Mouse (Mus musculus): ENCODE measurements at regions not wholly inside any gene's neighbourhood (a gene's known extent, or its start where the extent isn't known, plus 50 kb on each side); places are given as distances from the start of the nearest gene placed in this dataset.

DNA sequence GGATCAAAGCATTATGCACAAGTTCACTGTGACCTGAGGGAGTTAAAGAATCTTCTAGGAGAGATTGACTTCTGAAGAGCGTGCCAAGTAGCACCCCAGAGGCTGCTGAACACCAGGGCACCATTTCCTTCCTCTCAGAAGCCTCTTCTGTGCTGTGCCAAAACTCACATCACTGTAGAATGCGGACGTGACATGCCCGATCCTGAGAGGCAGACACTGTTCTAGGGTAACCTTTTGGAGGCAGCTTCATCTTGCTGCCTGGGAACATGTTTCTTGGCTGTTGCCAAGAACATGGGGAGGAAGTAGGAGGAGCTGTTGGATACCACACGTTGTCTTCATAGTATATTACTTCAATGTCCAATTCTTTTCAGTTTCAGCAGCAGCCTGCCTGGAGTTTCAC lies 114.9 kb upstream of the Dpt start:
- Histone ChIP-seq H3K4me1 (ENCODE audit: control insufficient read depth in 1 of 2, insufficient read depth in 2 of 2, low read length in 2 of 2) (no peaks in the 10 kb centered on the region), H3K36me3 (ENCODE audit: control insufficient read depth in 1 of 2, insufficient read depth in 2 of 2, low read length in 2 of 2) (no peaks in the 10 kb centered on the region), H3K9me3 (replicated peaks; ENCODE audit: insufficient read depth, low read length) (no peaks in the 10 kb centered on the region), H3K4me3 (ENCODE audit: control insufficient read depth in 1 of 2, insufficient read depth in 1 of 2, low read depth in 2 of 2, low read length in 2 of 2) (no peak overlapping the region), H3K79me2 (ENCODE audit: control insufficient read depth, insufficient read depth, low read length, poor library complexity) (no peaks in the 10 kb centered on the region), H3K9ac (ENCODE audit: control insufficient read depth, low read depth, low read length, poor library complexity, severe bottlenecking) (no peak overlapping the region), H3K27me3 (ENCODE audit: control insufficient read depth in 1 of 2, insufficient read depth in 2 of 2, low read length in 2 of 2) (no peaks in the 10 kb centered on the region), H3K27ac (ENCODE audit: control insufficient read depth, low read depth, low read length) (no peak overlapping the region)
- no peak for TF ChIP-seq MEF2A (IDR thresholded peaks at IDR 0.05; ENCODE audit: extremely low read depth, insufficient replicate concordance, low read depth, low read length, poor library complexity, severe bottlenecking)
- TF ChIP-seq GABPA (IDR thresholded peaks at IDR 0.05; ENCODE audit: low read depth, low read length) = no peak
- no peak for TF ChIP-seq KAT2A (conservative IDR thresholded peaks at IDR 0.05; ENCODE audit: low read depth, low read length)
- TF ChIP-seq MYB (IDR thresholded peaks at IDR 0.05; ENCODE audit: low read depth, low read length) = no peak
- no peak for TF ChIP-seq MAX (IDR thresholded peaks at IDR 0.05; ENCODE audit: low read length)
- no peak for TF ChIP-seq MAZ (IDR thresholded peaks at IDR 0.05; ENCODE audit: low read depth, low read length)
- no peak for TF ChIP-seq POLR2AphosphoS2 (IDR thresholded peaks at IDR 0.05; ENCODE audit: low read length)
- no peak for TF ChIP-seq TCF12 (IDR thresholded peaks at IDR 0.05; ENCODE audit: low read depth, low read length)
- no peak for DNase-seq (ENCODE audit: low read depth, low spot score)

DNA sequence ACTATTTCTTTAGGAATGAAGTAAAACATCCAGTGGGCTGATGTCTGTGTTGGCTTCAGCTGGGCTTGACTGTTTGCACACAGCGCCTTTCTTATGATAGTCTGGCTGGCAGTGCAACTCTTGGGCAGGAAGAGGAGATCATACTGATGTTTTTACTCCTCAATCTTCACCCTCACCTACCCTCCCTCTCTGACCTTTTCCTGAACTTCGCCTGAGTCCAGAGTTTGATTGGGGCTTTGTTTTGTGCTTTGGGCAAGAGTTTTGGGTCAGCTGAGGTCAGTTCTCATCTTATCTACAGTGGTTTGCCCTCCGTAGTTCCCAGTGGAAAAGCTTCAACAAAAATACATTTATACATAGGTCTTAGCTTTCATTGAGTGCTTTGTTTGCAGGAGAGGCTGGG lies 118.1 kb upstream of the Dpt start:
- no peak overlapping the region for H3K4me3 ChIP-seq (ENCODE audit: control insufficient read depth in 1 of 2, insufficient read depth in 1 of 2, low read depth in 2 of 2, low read length in 2 of 2)
- H3K4me1 ChIP-seq (ENCODE audit: control insufficient read depth in 1 of 2, insufficient read depth in 2 of 2, low read length in 2 of 2) = no peaks in the 10 kb centered on the region
- no peak for DNase-seq (ENCODE audit: low read depth, low spot score)
- H3K79me2 ChIP-seq (ENCODE audit: control insufficient read depth, insufficient read depth, low read length, poor library complexity) = no peaks in the 10 kb centered on the region
- no peak overlapping the region for H3K27ac ChIP-seq (ENCODE audit: control insufficient read depth, low read depth, low read length)
- no peak for TF ChIP-seq MXI1 (IDR thresholded peaks at IDR 0.05; ENCODE audit: low read depth, low read length)
- no peak for TF ChIP-seq POLR2AphosphoS2 (IDR thresholded peaks at IDR 0.05; ENCODE audit: low read length)
- TF ChIP-seq BHLHE40 (IDR thresholded peaks at IDR 0.05; ENCODE audit: borderline replicate concordance, low read depth, low read length) = no peak
- TF ChIP-seq GABPA (IDR thresholded peaks at IDR 0.05; ENCODE audit: low read depth, low read length) = no peak
- no peak for TF ChIP-seq ZNF384 (IDR thresholded peaks at IDR 0.05; ENCODE audit: low read depth, low read length)
- TF ChIP-seq KAT2A (conservative IDR thresholded peaks at IDR 0.05; ENCODE audit: low read depth, low read length) = no peak
- TF ChIP-seq NRF1 (IDR thresholded peaks at IDR 0.05; ENCODE audit: insufficient read depth, low read depth, low read length, poor library complexity, severe bottlenecking) = no peak
- no peak for TF ChIP-seq CHD1 (IDR thresholded peaks at IDR 0.05; ENCODE audit: low read depth, low read length)
- H3K9ac ChIP-seq (ENCODE audit: control insufficient read depth, low read depth, low read length, poor library complexity, severe bottlenecking) = no peak overlapping the region
- H3K9me3 ChIP-seq (replicated peaks; ENCODE audit: insufficient read depth, low read length) = no peaks in the 10 kb centered on the region
- H3K36me3 ChIP-seq (ENCODE audit: control insufficient read depth in 1 of 2, insufficient read depth in 2 of 2, low read length in 2 of 2) = no peaks in the 10 kb centered on the region
- no peaks in the 10 kb centered on the region for H3K27me3 ChIP-seq (ENCODE audit: control insufficient read depth in 1 of 2, insufficient read depth in 2 of 2, low read length in 2 of 2)

DNA sequence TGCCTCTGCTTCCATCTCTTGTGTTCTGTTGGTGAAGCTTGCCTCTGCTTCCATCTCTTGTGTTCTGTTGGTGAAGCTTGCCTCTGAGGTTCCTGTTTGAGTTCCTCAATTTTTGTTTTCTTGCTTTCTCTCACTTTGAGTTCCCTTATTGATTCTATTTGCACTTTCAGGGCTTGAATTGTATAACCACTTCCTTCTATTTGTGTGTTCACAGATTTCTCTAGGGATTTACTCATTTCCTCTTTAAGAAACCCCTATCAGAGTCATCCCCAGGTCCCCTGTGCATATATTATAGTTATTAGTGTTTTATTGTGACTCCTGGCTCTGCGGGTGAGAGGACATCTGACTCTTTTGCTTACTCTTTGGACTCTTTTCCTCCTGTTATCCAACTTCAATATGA lies 144.2 kb upstream of the Dpt start:
- Histone ChIP-seq H3K79me2 (ENCODE audit: control insufficient read depth, insufficient read depth, low read length, poor library complexity) (no peaks in the 10 kb centered on the region), H3K27ac (ENCODE audit: control insufficient read depth, low read depth, low read length) (no peak overlapping the region), H3K9ac (ENCODE audit: control insufficient read depth, low read depth, low read length, poor library complexity, severe bottlenecking) (no peak overlapping the region), H3K27me3 (ENCODE audit: control insufficient read depth in 1 of 2, insufficient read depth in 2 of 2, low read length in 2 of 2) (no peaks in the 10 kb centered on the region), H3K9me3 (replicated peaks; ENCODE audit: insufficient read depth, low read length) (no peaks in the 10 kb centered on the region), H3K4me1 (ENCODE audit: control insufficient read depth in 1 of 2, insufficient read depth in 2 of 2, low read length in 2 of 2) (no peaks in the 10 kb centered on the region), H3K4me3 (ENCODE audit: control insufficient read depth in 1 of 2, insufficient read depth in 1 of 2, low read depth in 2 of 2, low read length in 2 of 2) (no peak overlapping the region), H3K36me3 (ENCODE audit: control insufficient read depth in 1 of 2, insufficient read depth in 2 of 2, low read length in 2 of 2) (no peaks in the 10 kb centered on the region)
- no peak for DNase-seq (ENCODE audit: low read depth, low spot score)
- TF ChIP-seq ZNF384 (IDR thresholded peaks at IDR 0.05; ENCODE audit: low read depth, low read length) (no peak), JUND (IDR thresholded peaks at IDR 0.05; ENCODE audit: low read depth, low read length) (no peak), NELFE (IDR thresholded peaks at IDR 0.05; ENCODE audit: low read depth, low read length) (no peak), CHD2 (IDR thresholded peaks at IDR 0.05; ENCODE audit: low read length) (no peak), SIN3A (IDR thresholded peaks at IDR 0.05; ENCODE audit: low read length) (no peak), ETS1 (IDR thresholded peaks at IDR 0.05; ENCODE audit: low read depth, low read length) (no peak), POLR2AphosphoS5 (IDR thresholded peaks at IDR 0.05; ENCODE audit: borderline replicate concordance, low read depth, low read length) (no peak), BHLHE40 (IDR thresholded peaks at IDR 0.05; ENCODE audit: borderline replicate concordance, low read depth, low read length) (no peak), POLR2AphosphoS2 (IDR thresholded peaks at IDR 0.05; ENCODE audit: low read length) (no peak)

Data from MEL (cell line).